Mouse (Mus musculus): ENCODE measurements around the gene Rhno1. TPM values are rescaled to one million over a fixed set of nuclear protein-coding genes. Genes with fewer than 3 reads are reported as not detected.

The Rhno1 gene
- polyA plus RNA-seq (2014; fragmentation: Nextera tagmentation; extraction: Ambion mirVana) = 190 and 195 TPM in 2 replicates

DNA sequence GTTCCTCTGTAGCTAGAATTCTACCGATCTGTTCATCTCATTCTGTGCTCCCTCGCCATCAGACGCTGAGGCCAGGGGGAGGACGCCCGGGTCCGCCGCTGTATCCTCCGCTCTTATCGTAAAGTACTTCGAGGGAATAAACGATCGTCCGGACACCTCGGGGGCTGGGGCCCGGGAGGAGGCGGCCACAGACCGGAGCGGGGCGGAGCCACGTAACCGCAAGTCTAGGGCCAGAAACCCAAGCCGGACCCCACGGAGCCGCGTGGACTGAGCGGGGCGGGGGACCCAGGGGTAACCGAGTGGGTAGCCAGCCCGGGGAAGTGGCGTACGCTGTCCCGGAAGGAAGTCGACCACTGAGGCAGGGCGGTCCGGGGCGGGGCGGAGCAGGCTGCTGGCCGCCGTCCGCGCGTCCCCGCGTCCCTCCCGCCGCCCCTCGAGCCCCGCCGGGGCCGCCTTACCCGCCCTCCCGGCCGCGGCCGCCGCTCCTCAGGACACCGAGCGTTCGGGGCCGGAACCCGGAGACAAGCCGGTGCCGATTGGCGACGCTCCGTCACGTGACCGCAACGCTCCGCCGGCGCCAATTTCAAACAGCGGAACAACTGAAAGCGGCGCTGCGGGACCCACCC, at the start of gene Rhno1, which contains the start of gene Foxm1:
Gene Rhno1 (minus strand): TSS at position 531 of the 626 bp plus-strand sequence.
Gene Foxm1 (plus strand): TSS at position 587 of the 626 bp plus-strand sequence.
- Histone ChIP-seq H3K27me3 (ENCODE audit: control insufficient read depth, insufficient read depth, low read length) (no peaks in the 10 kb centered on the region), H3K4me2 (ENCODE audit: low read depth, severe bottlenecking) (peak within 1 kb of the TSS; percentile 64), H3K36me3 (ENCODE audit: control insufficient read depth, insufficient read depth, low read length) (peaks cover 17% of the 10 kb centered on the region), H3K27ac (replicated peaks; ENCODE audit: low read depth, low read length) (peak within 1 kb of the TSS; percentile 94), H3K4me3 (ENCODE audit: low read depth, low read length) (peak within 1 kb of the TSS; percentile 92), H3K4me1 (ENCODE audit: control insufficient read depth, insufficient read depth, low read length) (peaks cover 12% of the 10 kb centered on the region), H3K9me3 (ENCODE audit: control insufficient read depth, low read length) (no peaks in the 10 kb centered on the region), H3K9ac (ENCODE audit: low read length) (peak within 1 kb of the TSS; percentile 95)
- under 1% methylated on average over 60 of the region's 76 CpGs for WGBS
- ATAC-seq (ENCODE audit: insufficient number of reproducible peaks, low FRiP score, low TSS enrichment, low read depth) = peak; percentile 80
- DNase-seq (ENCODE audit: low spot score) = peak; percentile 90

DNA sequence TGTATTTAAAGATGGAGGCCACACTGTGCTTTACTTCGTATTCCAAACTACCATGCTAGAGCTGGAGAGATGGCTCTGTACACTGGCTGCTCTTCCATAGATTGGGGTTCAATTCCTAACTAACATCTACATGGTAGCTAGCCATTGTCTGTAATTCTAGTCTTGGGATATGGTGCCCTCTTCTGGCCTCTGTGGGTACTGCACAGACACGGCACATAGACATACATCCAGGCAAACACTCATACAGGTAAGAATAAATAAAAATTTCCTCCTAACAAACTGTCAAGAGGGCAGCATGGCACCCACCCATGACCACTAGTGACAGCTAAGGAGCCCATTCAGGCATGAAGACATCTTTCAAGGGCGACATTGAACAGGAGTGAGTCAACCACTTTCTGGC, 48.4 kb upstream of the Rhno1 start:
- Histone ChIP-seq H3K36me3 (ENCODE audit: control insufficient read depth, insufficient read depth, low read length) (peaks cover 18% of the 10 kb centered on the region), H3K27me3 (ENCODE audit: control insufficient read depth, insufficient read depth, low read length) (no peaks in the 10 kb centered on the region), H3K9ac (ENCODE audit: low read length) (no peak overlapping the region), H3K4me2 (ENCODE audit: low read depth, severe bottlenecking) (no peak overlapping the region), H3K4me3 (ENCODE audit: low read depth, low read length) (no peak overlapping the region), H3K4me1 (ENCODE audit: control insufficient read depth, insufficient read depth, low read length) (no peaks in the 10 kb centered on the region), H3K27ac (replicated peaks; ENCODE audit: low read depth, low read length) (no peak overlapping the region), H3K9me3 (ENCODE audit: control insufficient read depth, low read length) (no peaks in the 10 kb centered on the region)
- WGBS = 25% methylated on average over 3 of the region's 3 CpGs
- ATAC-seq (ENCODE audit: insufficient number of reproducible peaks, low FRiP score, low TSS enrichment, low read depth) (peak; percentile 46; the same call in 1 of the 2 replicates), DNase-seq (ENCODE audit: low spot score) (peak; percentile 91)

DNA sequence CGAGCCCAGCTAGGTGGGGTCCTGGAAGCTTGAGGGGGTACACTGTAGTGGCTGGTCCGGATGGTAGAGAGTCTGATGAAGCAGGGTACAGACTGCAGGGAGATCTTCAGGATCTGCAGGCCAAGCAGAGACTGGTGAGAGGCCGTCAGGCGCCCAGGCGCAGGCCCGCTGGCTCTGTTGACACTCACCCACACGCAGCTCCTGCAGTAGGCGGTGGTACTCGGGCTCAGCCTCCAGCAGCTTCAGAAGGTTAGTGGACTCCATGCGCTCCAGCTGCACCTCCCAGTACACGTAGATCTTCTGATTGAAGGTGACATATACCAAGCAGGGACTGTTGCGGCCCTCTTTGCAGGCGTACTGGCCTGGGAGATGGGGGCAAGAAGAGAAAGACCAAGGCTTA, 47.6 kb upstream of the Rhno1 start:
- H3K36me3 ChIP-seq (ENCODE audit: control insufficient read depth, insufficient read depth, low read length) = peaks cover 18% of the 10 kb centered on the region
- H3K4me2 ChIP-seq (ENCODE audit: low read depth, severe bottlenecking) = no peak overlapping the region
- no peaks in the 10 kb centered on the region for H3K9me3 ChIP-seq (ENCODE audit: control insufficient read depth, low read length)
- H3K9ac ChIP-seq (ENCODE audit: low read length) = no peak overlapping the region
- H3K4me1 ChIP-seq (ENCODE audit: control insufficient read depth, insufficient read depth, low read length) = no peaks in the 10 kb centered on the region
- no peak overlapping the region for H3K27ac ChIP-seq (replicated peaks; ENCODE audit: low read depth, low read length)
- no peaks in the 10 kb centered on the region for H3K27me3 ChIP-seq (ENCODE audit: control insufficient read depth, insufficient read depth, low read length)
- no peak for DNase-seq (ENCODE audit: low spot score)
- no peak for ATAC-seq (ENCODE audit: insufficient number of reproducible peaks, low FRiP score, low TSS enrichment, low read depth)
- WGBS = 91% methylated on average over 13 of the region's 13 CpGs
- H3K4me3 ChIP-seq (ENCODE audit: low read depth, low read length) = no peak overlapping the region

- Histone ChIP-seq H3K9me3 (ENCODE audit: control insufficient read depth, low read length) (no peaks in the 10 kb centered on the region), H3K9ac (ENCODE audit: low read length) (no peak overlapping the region), H3K4me2 (ENCODE audit: low read depth, severe bottlenecking) (no peak overlapping the region), H3K4me1 (ENCODE audit: control insufficient read depth, insufficient read depth, low read length) (no peaks in the 10 kb centered on the region), H3K36me3 (ENCODE audit: control insufficient read depth, insufficient read depth, low read length) (peaks cover 14% of the 10 kb centered on the region), H3K27me3 (ENCODE audit: control insufficient read depth, insufficient read depth, low read length) (no peaks in the 10 kb centered on the region), H3K4me3 (ENCODE audit: low read depth, low read length) (no peak overlapping the region), H3K27ac (replicated peaks; ENCODE audit: low read depth, low read length) (no peak overlapping the region)
- WGBS = 87% methylated on average over 7 of the region's 7 CpGs
- ATAC-seq (ENCODE audit: insufficient number of reproducible peaks, low FRiP score, low TSS enrichment, low read depth) (no peak), DNase-seq (ENCODE audit: low spot score) (no peak)
Observed at GRCm38 (mm10) chr6:128408544-128409125, 45.9 kb upstream of the Rhno1 start.

GRCm38 (mm10) chr6:128404708-128405107, 42.0 kb upstream of the Rhno1 start:
- Histone ChIP-seq H3K9ac (ENCODE audit: low read length) (no peak overlapping the region), H3K4me2 (ENCODE audit: low read depth, severe bottlenecking) (no peak overlapping the region), H3K9me3 (ENCODE audit: control insufficient read depth, low read length) (no peaks in the 10 kb centered on the region), H3K36me3 (ENCODE audit: control insufficient read depth, insufficient read depth, low read length) (peaks cover 12% of the 10 kb centered on the region), H3K4me3 (ENCODE audit: low read depth, low read length) (no peak overlapping the region), H3K27me3 (ENCODE audit: control insufficient read depth, insufficient read depth, low read length) (no peaks in the 10 kb centered on the region), H3K27ac (replicated peaks; ENCODE audit: low read depth, low read length) (no peak overlapping the region), H3K4me1 (ENCODE audit: control insufficient read depth, insufficient read depth, low read length) (0 out of 2 replicates have a peak, but pooled peaks cover 3% of the 10 kb centered on the region)
- no peak for ATAC-seq (ENCODE audit: insufficient number of reproducible peaks, low FRiP score, low TSS enrichment, low read depth)
- DNase-seq (ENCODE audit: low spot score) = no peak
- WGBS = 67% methylated on average over 5 of the region's 5 CpGs

- 55% methylated on average over 14 of the region's 21 CpGs for WGBS
- no peak overlapping the region for H3K4me3 ChIP-seq (ENCODE audit: low read depth, low read length)
- peak; percentile 35 for DNase-seq (ENCODE audit: low spot score)
- H3K27me3 ChIP-seq (ENCODE audit: control insufficient read depth, insufficient read depth, low read length) = no peaks in the 10 kb centered on the region
- no peak overlapping the region for H3K27ac ChIP-seq (replicated peaks; ENCODE audit: low read depth, low read length)
- no peak overlapping the region for H3K4me2 ChIP-seq (ENCODE audit: low read depth, severe bottlenecking)
- H3K4me1 ChIP-seq (ENCODE audit: control insufficient read depth, insufficient read depth, low read length) = 0 out of 2 replicates have a peak, but pooled peaks cover 3% of the 10 kb centered on the region
- no peaks in the 10 kb centered on the region for H3K36me3 ChIP-seq (ENCODE audit: control insufficient read depth, insufficient read depth, low read length)
- no peak for ATAC-seq (ENCODE audit: insufficient number of reproducible peaks, low FRiP score, low TSS enrichment, low read depth)
- no peaks in the 10 kb centered on the region for H3K9me3 ChIP-seq (ENCODE audit: control insufficient read depth, low read length)
- peak overlapping the region; percentile 2; the same call in 1 of the 2 replicates for H3K9ac ChIP-seq (ENCODE audit: low read length)
Observed at GRCm38 (mm10) chr6:128399421-128400185, 36.9 kb upstream of the Rhno1 start.

- peak within 1 kb of the TSS; percentile 2; the same call in 1 of the 2 replicates for H3K9ac ChIP-seq (ENCODE audit: low read length)
- no peak within 1 kb of the TSS for H3K4me2 ChIP-seq (ENCODE audit: low read depth, severe bottlenecking)
- DNase-seq (ENCODE audit: low spot score) = no peak
- H3K27ac ChIP-seq (replicated peaks; ENCODE audit: low read depth, low read length) = no peak within 1 kb of the TSS
- 87% methylated on average over 3 of the region's 3 CpGs for WGBS
- ATAC-seq (ENCODE audit: insufficient number of reproducible peaks, low FRiP score, low TSS enrichment, low read depth) = no peak
- no peaks in the 10 kb centered on the region for H3K9me3 ChIP-seq (ENCODE audit: control insufficient read depth, low read length)
- 0 out of 2 replicates have a peak, but pooled peaks cover 3% of the 10 kb centered on the region for H3K4me1 ChIP-seq (ENCODE audit: control insufficient read depth, insufficient read depth, low read length)
- no peak within 1 kb of the TSS for H3K4me3 ChIP-seq (ENCODE audit: low read depth, low read length)
- no peaks in the 10 kb centered on the region for H3K36me3 ChIP-seq (ENCODE audit: control insufficient read depth, insufficient read depth, low read length)
- no peaks in the 10 kb centered on the region for H3K27me3 ChIP-seq (ENCODE audit: control insufficient read depth, insufficient read depth, low read length)
Observed at GRCm38 (mm10) chr6:128398996-128399395, 36.3 kb upstream of the Rhno1 start, which contains the start of gene Nrip2. TSS of gene Nrip2 (plus strand) at chr6:128399296.

- 79% methylated on average over 7 of the region's 7 CpGs for WGBS
- 0 out of 2 replicates have a peak, but pooled peaks cover 3% of the 10 kb centered on the region for H3K4me1 ChIP-seq (ENCODE audit: control insufficient read depth, insufficient read depth, low read length)
- DNase-seq (ENCODE audit: low spot score) (no peak), ATAC-seq (ENCODE audit: insufficient number of reproducible peaks, low FRiP score, low TSS enrichment, low read depth) (no peak)
- H3K27me3 ChIP-seq (ENCODE audit: control insufficient read depth, insufficient read depth, low read length) = no peaks in the 10 kb centered on the region
- H3K9ac ChIP-seq (ENCODE audit: low read length) = no peak overlapping the region
- no peaks in the 10 kb centered on the region for H3K9me3 ChIP-seq (ENCODE audit: control insufficient read depth, low read length)
- no peak overlapping the region for H3K27ac ChIP-seq (replicated peaks; ENCODE audit: low read depth, low read length)
- no peak overlapping the region for H3K4me2 ChIP-seq (ENCODE audit: low read depth, severe bottlenecking)
- H3K36me3 ChIP-seq (ENCODE audit: control insufficient read depth, insufficient read depth, low read length) = no peaks in the 10 kb centered on the region
- H3K4me3 ChIP-seq (ENCODE audit: low read depth, low read length) = no peak overlapping the region
Observed at GRCm38 (mm10) chr6:128397574-128398261, 35.0 kb upstream of the Rhno1 start.

Measured in limb, embryonic 11.5 days (tissue).